Mouse (Mus musculus) urinary bladder, postnatal 36 days (tissue): ENCODE measurements around the gene 4833427G06Rik.
"Not testable (repeated sequence)": the region's sequence is repeated elsewhere in the genome, so short reads cannot be mapped to it uniquely, and the experiment has no call there.

Experiments used
- DNase-seq, 2 experiments: peaks; one replicate each; pipeline ENCODE4 v3.0.0; 2022; ENCODE audit warnings: low spot score in 2 of 2, mixed read lengths in 1 of 2

4833427G06Rik gene

DNA sequence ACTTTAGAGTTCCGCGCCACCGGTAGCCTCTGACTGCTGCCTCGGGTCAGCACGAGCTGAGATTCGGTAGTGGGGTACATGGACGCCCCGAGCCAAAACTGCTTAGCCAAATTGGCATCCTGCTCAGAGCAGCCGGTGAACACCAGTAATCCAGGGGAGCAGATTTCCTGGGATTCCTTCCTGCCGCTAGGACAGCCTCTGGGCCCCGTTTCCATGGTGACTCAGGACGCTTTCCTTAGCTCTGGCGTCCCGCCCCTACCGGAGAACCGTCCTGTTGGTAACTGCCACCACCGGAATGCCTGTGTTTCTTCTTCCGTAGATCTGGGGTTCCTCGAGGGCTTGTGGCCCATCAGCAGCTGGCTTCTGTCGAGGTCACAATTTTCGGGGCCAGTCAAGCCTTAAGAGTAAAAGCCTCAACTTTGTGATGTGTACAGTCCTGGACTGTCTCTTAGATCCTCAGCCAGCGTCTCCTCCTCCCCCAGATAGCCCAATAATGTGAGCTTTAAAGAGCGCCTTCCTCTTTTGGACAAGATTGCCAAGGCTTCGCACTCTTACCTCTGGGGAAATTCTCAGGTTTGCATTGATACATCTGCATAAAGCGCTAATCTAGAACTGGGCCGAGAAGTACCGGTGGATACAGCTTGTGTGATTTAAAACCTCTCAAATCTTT, at the start of gene 4833427G06Rik:
4833427G06Rik (minus strand) TSS at position 323 of the 670 bp plus-strand sequence.
- peak in 1 of 2 experiments; percentile 9 for DNase-seq

- no peak for DNase-seq
Observed at GRCm38 (mm10) chr9:51147294-51147693, 45.4 kb upstream of the 4833427G06Rik start.

DNA sequence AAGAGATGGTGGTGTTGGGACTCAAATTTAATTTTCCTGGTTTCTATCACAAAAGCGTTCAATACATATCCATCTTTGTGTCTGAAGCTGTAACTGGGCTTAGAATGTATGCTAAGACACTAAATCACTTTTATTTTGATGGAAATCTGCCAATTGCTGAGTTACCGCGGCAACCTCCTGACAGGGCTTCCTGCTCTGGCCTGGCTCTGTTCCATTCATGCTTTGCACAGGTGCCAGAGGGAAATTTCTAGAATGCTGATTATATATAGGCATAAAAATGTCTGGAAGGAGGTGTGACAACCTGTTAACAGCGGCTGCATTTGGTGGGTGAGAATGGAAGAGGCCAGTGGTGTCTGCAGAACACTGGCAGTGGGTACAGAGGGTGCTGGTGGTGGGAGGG, 44.6 kb upstream of the 4833427G06Rik start:
- DNase-seq = no peak

- DNase-seq = no peak
Observed at GRCm38 (mm10) chr9:51144218-51144617, 42.3 kb upstream of the 4833427G06Rik start.

GRCm38 (mm10) chr9:51143437-51143836, 41.6 kb upstream of the 4833427G06Rik start:
- DNase-seq = no peak

DNA sequence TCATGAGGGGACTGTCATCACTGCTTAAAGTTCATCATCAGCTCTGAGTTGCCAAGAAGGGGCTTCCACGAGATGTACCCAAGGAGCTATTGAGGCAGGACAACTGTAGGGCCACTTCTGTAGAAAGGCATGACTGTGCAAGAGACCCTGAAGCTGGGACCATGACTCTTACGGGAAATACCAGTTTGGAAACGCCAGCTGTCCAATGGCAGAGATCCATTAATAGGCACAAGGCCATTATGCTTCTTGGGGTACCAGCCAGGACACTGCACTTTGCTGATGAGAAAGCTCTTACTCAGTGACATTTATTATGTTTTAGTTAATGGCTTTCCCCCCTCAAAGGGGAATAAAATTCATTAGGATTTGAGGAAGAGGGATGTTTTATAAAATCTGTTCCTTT, 38.8 kb upstream of the 4833427G06Rik start:
- no peak for DNase-seq

GRCm38 (mm10) chr9:51139401-51139800, 37.5 kb upstream of the 4833427G06Rik start:
- not testable (repeated sequence) for DNase-seq

- no peak for DNase-seq
Observed at GRCm38 (mm10) chr9:51138301-51138700, 36.4 kb upstream of the 4833427G06Rik start.

DNA sequence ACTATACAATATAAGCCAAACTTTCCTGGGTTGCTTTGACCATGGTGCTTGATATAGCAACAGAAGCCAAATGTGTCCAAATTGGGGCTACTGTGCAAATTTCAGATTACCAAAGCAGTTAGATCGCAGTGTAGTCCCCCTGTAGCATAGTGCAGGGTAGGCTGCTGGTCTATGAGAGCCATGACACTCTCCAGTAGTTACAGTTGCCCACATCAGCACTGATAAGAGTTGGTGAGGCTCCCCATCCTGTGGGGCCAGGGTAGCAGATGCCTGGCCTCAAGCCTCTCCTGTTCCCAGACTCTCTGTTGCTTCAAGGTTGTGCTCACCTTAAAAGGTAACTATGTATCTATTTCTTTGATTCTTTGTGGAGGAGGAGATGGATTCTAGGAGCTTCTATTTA, 36.0 kb upstream of the 4833427G06Rik start:
- DNase-seq = no peak

GRCm38 (mm10) chr9:51137432-51137831, 35.6 kb upstream of the 4833427G06Rik start:
- DNase-seq = no peak

DNA sequence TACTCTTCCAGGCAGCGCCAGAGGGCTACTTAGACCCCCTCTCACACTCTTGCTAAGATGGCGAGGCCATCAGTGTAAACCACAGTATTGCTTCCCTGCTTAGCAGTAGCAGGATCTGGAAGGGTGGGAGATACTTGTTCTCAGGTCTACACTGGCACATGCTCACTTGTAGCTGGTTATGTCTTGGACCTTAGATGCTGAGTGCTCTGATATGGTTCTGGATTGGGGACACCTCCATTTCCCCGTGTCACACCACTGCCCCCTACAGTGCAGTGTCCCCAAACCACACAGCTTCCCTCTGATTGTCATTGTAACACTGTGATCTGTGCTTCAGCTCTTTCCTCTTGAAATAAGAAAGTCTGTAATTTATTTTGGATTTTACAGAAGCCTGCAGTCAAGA, 35.1 kb upstream of the 4833427G06Rik start:
- no peak for DNase-seq

- no peak for DNase-seq
Observed at GRCm38 (mm10) chr9:51114767-51115166, 12.9 kb upstream of the 4833427G06Rik start.

DNA sequence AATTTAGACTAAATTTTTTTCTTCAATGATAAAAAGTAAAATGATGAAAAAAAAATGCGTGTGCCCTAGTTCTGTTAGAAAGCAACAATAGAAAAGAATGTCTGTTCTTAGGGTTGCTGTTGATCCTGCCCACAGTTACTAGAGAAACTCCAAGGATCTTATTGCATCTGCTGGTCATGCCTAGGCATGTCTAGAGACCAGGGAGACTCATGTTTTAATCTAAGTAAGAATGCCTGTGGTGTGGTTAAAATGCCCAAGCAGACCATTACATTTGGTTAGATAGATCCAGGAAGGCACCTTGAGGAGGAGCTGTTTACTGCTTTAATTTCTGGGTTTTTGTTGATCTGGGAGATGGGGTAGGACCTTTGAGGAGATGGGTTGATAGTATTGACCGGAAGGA, 3.9 kb upstream of the 4833427G06Rik start:
- no peak for DNase-seq

GRCm38 (mm10) chr9:51103808-51104514, 2.1 kb upstream of the 4833427G06Rik start:
- DNase-seq = peak; percentile 2 to 21

DNA sequence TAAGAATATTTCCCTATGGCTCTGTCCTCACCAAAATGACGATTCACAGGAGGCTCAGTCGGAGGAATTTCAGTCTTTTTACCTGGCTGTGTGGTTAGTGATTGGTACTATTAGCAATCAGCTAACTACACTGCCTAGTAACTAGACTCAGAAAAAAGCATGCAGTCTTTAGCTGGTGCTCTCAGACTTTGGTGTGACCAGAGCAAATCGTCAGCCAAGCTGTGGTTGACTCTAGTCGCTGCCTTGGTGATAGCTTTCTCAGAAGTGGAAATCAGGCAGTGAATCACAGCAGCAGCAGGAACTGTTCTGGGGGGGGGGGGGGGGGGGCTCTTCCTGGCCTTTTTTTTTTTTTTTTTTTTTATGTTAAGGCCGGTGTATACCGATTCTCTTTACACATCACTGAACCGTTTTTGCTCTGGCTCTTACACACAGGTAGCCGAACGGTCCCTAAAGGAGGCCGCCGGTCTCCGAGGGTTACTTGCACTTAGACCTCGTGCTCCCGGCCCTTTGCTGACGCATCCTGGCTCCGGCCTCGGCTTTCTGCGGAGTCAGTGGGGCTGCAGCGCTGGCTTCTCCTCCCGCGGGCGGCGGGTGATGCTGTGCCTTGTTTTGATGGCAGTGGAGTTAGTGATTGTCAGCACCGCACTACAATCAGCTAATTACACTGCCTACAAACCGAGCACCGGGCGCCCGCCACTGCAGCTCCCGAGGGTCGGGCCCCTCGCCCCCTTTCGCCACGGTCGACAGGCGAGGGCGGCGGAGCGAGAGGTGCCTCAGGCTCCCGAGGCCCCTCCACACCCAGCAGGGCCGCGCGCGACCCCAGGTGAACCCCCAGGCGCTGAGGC, 1.3 kb upstream of the 4833427G06Rik start:
- DNase-seq = peak; percentile 40 to 48

GRCm38 (mm10) chr9:51096306-51096705, 5.6 kb downstream of the 4833427G06Rik start:
- no peak for DNase-seq

DNA sequence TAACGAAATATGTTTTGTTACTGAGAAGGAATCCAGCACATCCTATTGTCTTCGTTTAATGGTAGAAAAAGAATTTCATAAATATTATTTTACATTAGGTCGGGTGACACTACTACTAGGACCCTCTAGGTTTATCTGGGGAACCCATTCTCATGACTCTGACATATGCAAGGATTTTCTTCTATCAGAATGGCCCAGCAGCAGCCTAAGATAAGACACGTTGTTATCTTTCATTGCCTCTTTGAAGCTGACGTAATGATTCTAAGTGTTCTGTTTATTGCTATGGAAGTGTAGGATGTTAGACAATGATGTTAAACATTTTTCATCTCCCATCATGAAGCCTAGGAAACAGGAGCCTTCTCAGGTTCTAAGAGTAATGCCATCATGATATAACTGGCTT, 8.2 kb downstream of the 4833427G06Rik start:
- DNase-seq = no peak

GRCm38 (mm10) chr9:51081614-51082013, 20.3 kb downstream of the 4833427G06Rik start:
- DNase-seq = no peak

DNA sequence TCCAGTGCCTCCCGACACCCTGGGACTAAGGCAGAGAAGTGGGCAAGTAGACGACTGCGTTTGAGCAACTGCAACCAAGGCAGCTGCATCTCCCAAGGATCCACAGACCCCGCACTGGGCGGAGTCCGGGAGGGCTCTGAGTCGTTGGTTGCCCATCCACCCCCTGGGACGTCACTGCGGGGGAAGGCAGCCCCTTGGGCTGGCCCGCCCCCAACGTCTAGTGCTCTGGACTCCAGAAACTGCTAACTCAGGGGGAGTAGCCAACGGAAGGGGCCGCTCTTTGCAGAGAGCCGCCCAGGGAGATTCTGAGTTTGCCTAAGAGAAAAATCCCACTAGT, 24.9 kb downstream of the 4833427G06Rik start, which contains the start of gene Layn:
Layn (minus strand) TSS at position 116 of the 337 bp plus-strand sequence.
- DNase-seq = peak; percentile 69 to 83

DNA sequence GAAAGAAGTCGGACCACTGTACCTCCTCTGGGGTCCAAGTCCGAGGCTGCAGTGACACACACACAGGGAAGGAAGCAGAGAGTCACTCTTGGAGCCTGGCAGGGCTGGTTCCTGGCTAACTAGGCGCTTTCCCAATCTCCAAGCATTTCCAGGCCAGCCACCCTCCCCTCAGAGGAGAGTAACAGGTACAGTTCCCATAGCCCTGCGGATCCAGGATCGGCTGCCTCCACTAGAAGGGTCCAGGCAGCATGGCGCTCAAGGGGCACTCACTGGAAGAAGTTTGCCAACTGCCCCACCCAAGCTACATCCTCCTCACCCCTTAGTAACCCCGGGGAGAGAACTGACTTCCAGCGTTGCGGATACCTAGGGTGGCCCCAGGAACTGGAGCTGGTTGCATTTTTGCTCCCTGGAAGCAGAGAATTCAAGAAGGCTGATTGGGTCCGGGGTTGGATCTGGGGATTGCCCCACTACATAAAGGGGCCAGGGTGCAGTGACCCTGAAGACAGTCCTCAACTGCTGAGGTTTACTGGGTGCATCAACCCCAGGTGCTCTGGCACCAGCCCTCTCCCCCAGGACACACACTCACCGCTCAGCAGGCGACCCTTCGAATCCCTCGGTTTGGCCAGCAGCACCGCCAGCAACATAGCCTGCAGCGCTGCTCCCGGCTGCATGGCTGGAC, 25.4 kb downstream of the 4833427G06Rik start:
- peak in 1 of 2 experiments; percentile 13 for DNase-seq

GRCm38 (mm10) chr9:51075780-51076179, 26.1 kb downstream of the 4833427G06Rik start:
- no peak for DNase-seq

GRCm38 (mm10) chr9:51070801-51071200, 31.1 kb downstream of the 4833427G06Rik start:
- DNase-seq = no peak
